Mouse (Mus musculus) urinary bladder, postnatal 25 days (tissue): Measurements from ENCODE around the gene Slc22a15.
"Not testable (repeated sequence)": the region's sequence is repeated elsewhere in the genome, so short reads cannot be mapped to it uniquely, and the experiment has no call there.

Experiments used
- DNase-seq: peaks from one replicate; pipeline ENCODE4 v3.0.0; 2022; ENCODE audit warnings: low spot score

The Slc22a15 gene

DNA sequence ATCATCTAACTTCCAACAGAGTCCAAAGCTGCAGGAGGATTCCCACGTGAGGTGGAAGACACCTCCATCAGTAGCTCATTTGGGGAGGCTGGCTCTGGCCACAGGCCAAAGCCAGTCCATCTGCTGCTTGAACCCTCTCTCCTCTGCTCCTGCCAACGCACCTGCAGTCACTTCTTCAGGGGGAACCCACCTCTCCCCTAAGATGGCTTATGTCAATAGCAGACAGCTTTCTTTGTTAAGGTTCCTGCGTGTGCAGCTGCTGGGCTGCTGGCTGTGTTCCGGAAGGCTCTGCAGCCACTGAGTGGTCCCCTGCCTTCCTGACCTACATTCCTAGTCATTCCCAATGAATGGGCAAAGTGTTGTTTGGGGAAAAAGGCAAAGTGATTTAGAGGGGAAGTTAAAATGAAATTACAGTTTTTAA is 57.2 kb downstream of the Slc22a15 start:
- no peak for DNase-seq

DNA sequence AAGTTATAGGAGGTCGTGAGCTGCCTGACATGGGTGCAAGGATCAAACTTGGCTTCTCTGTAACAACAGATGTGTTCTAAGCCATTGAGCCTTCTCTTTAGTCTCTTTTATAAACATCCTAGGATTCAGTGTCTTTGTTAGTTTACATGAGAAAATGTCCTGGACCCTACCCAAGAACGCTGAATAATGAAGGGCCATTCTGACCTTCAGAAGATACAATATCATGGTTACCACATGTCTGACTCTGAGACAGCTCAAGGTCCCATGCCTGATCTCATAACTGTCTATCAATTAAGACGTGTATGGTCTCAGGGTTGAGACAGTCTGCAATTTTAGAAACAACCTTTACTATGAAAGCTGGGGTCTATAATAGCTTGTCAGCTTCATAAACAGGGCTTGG is 62.4 kb downstream of the Slc22a15 start:
- DNase-seq: no peak

DNA sequence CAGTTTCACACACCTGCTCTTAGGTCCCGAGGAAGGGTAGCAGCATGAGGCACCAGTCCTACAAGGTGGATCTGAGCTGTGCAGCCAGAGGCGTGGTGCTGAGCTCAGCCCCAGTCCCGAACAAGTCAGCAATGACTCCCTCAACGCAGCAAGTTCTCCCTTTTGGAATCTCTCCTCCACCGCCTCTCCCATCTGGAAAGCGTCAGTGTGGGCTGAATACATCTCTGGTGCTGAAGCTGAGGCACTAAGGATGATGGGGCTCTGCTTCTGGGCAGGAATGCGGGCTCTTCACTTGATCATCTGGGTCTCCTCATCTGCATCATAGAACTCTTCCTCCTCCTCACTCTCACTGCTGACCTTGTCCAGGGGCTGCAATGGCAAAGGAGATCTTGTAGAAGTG is 64.1 kb downstream of the Slc22a15 start:
- DNase-seq: no peak

DNA sequence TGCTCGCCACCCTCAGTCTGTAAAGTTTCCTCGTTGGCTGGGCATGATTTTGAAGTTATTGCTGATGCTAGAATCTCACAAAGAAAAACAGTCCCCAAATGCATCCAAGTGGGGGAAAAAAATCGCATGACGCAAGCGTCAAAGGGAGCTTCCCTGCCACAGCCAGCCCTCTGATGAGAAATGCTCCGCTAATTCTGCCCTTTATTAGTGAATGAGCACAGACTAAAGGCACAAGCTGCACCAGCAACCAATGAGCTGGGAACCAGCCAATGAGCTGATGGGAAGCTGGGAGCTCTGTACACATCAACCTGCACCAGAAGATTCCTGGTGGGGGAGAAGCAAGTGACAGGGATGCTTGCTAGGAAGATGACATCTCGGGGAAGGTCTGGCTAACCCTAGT is 64.5 kb downstream of the Slc22a15 start:
- DNase-seq: no peak

DNA sequence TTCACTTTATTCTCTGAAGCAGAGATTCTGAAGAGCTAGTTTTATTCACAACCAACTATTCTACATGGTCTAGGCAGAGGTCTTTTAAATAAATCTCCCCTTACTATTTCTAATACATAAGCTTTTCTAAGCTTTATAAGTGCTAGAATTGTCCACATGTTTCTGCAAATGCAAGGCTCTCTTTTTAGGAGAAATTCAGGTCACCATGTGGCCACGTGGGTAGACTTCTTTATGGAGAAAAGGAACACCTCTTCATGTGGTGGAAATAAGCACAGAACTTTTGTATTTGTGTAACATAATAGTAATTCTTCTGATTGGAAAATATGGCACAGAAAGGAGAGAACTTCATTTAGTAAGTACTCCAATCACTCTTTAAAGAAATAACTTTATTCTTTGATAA is 70.2 kb downstream of the Slc22a15 start:
- DNase-seq: no peak

DNA sequence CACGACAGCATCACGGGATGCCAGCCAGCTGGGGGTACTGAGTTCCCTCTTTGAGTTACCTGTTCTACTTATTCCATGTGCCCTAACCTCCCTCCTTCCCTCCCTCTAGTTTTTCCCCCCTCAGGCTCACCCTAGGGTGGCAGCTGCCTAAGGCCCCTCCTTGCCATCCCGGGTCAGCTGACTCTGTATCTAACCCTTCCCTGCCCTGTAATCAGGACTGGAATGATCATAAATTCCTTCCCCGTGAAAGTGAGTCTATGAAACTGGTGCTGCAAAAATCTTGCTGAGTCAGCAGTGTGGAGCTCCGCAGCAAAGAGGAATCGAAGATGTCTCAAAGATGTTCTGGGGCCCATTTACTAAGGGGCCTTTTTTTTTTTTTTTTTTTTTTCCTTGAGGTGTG is 72.9 kb downstream of the Slc22a15 start:
- no peak for DNase-seq

DNA sequence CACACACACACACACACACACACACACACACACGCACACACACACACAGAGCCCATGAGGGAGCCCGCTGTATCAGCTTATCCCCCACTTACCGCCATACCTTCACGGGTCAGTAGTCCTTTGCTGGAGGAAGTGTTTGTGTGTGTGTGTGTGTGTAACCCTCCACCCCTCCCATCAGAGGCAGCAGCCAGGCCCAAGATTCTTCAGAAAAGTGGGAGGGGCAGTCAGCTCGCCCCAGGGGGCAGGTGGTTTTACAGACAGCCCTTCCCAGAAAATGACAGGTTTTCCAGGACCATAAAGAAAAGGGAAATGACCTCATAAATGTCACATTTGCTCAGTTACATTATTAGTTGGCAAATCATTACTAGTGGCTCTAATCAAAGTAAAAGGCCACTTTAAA is 75.4 kb downstream of the Slc22a15 start, which contains the start of gene Mab21l3:
Mab21l3 (minus strand) TSS at position 144 of the 400 bp plus-strand sequence.
- DNase-seq: no peak

DNA sequence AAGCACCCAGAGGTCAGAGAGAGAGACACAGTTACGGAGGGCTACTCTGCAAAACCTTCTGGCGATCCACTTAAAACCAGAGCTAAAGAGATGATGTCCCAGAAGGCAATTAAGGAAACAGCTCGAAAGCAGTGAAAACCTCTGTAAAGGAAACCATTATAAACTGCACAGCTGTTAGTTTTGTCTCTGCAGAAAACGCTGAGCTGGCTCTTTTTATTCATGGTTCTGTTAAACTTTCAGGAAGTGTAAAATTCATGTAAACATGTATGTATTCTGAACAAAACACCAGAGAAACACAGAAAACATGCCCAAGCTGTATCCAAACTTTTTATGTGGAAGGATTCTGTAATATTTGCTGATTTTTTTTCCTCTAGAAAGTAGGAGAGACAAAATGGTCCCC is 78.2 kb downstream of the Slc22a15 start:
- DNase-seq: no peak

DNA sequence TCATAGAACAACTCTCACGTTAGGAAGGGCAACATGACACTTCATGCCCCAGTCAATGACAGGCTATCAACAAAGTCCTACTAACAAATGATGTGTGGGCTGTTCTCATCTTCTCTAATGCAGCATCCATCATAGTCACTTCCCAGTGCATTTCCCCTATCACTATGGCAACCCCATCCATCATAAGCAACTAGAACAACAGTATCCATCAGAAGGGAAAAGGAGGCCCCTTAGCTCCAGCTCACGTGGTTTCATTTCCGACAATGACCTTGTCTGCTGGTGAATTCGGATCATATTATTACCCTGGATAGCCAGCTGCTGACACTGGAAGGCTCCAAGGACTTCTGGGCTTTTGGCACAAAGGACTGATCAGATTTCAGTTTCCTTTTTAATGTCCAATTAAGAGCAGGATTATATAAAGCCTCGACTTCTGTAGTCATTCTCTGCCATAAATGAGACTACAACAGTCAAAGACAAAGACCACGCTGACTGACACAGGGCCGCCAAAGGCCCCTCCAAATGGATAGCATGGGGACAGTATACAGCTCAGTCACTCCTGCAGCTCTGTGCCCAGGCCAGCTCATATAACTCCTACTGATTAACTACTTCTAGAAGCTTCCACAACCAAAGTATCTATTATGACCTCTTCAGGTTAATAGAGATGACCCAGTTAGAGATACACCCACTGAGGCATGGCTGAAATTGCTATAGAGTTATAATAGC is 81.7 kb downstream of the Slc22a15 start:
- DNase-seq: no peak

DNA sequence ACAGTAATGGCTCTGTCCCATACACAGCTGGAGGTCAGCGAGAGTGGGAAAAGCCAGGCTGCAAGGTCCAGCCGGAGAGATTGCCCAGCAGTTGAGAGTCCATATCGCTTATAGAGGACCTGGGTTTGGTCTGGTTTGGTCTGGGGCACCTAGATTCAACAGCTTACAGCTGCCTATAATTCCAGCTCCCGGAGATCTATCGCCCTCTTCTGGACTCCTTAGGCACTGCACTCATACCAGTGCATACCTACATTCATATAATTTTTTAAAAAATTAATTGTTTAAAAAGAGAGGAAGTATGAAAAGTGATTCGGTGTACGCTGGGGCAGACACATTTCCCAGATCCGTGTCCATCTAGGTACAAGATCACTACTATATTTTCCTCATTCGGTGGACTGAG is 84.9 kb downstream of the Slc22a15 start:
- no peak for DNase-seq

DNA sequence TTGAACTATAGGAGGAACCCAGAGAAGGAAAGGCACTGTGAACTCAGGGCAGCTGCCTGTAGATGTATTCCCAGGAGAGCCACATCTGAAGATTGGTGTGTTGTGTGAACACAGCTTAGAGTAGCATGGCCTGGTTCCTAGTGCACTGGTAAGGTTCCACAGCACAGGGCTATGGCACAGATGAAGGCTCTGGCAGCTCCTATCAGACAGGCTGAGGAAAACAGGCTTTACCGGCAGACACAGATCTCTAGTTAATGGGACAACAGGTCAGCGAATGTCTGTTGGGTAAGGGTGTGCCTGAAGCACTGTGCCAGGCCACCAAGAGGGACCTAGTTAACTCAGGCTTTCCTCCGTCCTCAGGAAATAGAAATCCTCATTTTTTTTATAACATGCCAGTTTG is 87.3 kb downstream of the Slc22a15 start:
- no peak for DNase-seq

DNA sequence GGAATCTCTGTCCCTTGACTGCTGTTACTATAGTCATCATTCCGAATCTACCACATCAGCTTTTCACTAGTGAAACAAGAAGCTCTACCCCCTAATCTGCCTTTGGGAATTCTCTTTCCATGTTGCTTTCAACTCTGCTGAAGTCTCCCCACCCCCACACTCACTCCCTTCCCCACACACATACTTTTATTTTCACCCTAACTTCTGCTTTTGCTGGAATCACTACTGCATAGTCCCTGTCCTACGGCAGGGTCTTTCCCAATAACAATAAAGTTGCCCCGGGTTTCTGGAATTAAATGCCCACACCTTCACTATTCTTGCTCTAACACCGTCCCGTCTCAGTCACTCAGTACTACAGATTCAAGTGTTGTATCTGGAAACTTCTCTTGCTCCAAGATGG is 87.7 kb downstream of the Slc22a15 start:
- DNase-seq: no peak

DNA sequence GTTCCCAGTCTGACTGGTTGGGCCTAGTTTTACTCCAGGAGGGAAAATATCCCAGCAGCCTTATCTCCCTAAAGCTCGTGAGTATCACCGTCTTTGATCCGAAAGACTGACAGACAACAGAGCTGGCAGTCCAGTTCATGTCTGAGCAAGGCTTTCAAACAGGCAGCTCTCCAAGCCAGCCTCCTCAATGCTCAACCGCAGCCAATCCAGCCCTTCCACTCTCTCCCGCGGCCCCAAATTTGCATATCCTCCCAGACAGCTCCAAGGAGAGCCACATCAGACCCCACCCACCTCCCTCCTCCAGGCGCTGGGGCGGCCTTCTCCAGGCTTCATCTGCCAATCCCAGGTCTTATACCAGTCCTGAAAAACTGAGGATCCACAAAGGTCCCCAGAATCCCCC is 88.2 kb downstream of the Slc22a15 start:
- DNase-seq: peak; percentile 69

DNA sequence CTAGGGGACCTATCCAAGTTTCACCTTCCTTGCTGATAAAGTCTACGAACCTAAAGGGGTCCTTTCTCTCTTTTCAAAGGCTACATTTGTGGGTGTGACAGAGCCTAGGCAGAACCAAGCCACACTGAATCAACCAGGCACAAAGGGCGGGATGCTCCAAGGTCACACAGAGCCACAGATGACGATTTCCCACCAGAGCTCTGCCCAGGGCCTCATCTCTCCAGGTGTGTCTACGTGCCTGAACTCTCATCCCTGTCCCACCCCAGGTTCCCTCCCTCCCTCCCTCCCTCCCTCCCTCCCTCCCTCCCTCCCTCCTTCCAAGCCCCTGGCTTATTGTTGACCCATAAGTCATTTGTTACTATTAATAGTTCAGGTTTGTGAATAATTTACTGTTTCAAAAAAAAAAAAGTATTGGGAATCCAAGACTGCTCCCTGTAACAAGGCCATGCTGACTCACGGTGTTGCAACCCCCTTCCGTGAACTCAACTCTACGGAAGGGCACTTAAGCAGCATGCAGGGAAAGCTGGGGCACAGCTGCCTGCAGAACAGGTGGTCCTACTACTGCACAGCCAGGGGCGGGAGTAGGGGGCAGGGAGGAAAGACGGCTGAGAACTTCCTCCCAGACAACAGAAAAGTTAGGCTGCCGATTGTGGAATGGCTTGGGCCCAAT is 92.9 kb downstream of the Slc22a15 start:
- DNase-seq: no peak

DNA sequence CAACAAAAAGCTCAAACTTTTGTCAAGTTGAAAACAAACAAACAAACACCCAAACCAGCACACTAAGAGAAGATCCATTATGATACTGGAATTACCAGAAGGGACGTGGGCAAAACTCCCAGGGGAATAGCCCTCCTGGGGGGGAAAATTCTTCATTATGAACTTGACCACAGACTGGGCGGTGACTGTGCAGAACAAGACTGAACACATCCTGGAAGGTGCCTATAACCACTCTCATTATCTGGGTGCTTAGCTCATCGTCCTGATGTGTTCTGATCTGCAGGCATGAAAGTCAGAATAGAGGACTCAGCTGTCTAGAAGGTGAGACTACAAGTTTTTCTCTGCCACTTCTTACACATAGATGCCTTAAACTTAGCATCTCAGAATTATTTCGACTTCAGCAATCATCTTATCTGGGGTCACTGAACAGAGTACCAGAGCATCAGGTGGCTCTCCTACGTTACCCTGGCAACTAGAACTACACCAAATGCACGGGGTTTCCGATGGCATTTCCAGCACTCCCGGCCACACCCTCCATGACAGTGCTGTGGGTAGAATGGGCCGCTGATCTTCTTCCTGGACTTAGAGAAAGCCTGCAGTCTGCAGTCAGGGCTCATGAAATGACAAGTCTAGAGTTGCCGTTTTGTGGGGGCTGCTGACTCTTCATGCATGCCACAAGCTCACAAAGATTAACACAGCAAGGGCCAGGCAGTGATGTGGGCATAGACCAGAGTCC is 94.2 kb downstream of the Slc22a15 start:
- no peak for DNase-seq

DNA sequence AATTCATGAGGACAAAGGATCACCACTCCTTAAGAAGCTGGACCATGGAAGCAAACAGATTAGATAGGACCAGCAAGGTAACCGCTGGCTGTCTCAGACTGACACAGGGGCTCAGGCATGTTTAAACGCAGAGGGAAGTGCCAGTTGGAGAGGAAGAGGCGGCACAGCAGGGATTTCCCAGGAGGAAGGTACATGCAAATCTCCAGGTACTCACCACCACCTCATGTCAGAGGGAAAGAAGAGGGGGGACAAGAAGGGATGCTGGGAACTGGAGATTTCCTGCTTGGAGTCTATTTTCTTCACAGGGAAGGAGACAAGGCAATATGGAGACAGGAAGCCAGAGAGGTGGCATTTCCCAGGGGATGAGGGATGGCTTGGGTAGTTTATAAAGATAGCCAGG is 95.7 kb downstream of the Slc22a15 start:
- DNase-seq: no peak

DNA sequence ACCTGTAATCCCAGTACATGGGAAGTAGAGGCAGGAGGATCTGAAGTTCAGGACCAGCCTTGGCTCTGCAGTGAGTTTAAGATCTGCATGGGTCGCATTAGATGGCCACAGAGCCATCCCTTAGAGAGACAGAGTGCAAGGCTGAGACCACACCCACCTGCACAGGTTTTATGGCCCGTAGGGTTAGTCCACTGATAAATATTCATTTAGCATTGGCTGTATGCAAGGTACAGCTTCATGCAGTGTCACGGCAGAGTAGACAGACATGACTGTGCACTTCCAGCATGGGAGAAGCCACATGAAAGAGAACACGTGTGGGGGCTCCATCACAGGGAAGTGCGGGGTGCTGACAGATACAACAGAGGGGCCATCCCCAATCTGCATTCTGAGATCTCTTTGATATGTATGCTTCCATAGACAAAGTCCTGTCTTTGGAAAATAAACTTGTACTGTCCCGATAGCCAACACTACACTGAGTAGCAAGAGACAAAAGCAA is 97.0 kb downstream of the Slc22a15 start:
- no peak for DNase-seq

DNA sequence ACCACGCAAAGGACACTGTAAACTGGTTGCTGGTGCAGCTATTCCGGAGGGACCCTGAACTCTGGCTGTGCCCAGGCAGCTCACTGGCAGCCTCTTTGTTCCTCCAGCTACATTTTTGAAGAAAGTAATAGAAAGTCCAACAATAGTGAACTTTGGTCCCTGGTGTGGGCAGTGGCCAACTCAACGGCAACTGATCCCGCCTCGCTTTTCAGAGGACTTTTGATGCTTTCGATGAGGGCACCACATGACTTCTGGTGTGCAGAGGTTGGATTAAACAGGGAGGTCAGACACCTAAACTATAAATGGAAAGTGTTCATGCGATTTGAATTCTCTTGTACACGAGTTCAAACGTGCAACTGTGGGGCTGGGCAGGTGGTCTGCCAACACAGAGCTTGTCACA is 99.9 kb downstream of the Slc22a15 start:
- no peak for DNase-seq

DNA sequence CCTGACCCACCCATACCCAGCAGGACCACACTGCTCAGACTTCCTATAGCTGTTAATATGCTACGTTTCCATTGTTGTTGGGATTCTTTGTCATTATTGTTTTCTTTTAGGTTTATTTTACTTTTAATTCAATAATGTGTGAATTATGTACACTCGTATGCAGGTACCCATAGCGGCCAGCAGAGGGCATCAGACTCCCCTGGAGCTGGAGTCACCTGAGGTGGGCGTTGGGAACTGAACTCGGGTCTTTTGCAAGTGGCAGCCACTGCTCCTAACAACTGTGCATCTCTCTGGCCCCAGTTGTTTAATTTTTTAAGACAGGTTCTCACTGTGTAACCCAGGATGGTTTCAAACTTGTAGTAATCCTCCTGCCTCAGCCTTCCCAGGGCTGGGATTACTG is 102.2 kb downstream of the Slc22a15 start:
- no peak for DNase-seq

DNA sequence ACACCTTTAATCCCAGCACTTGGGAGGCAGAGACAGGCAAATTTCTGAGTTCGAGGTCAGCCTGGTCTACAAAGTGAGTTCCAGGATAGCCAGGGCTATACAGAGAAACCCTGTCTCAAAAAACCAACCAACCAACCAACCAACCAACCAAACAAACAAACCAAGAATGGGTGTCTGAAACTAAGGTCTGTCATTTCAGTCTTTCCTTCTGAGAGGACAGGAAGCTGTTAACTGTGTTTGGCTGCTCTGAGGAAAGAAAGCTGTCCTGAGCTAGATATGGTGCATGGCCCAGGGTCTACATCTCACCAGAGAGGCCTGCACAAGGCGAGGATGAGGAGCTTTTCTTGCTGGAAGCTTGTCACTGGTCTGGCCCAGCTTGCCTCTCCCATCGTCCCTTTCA is 103.5 kb downstream of the Slc22a15 start:
- DNase-seq: not testable (repeated sequence)

DNA sequence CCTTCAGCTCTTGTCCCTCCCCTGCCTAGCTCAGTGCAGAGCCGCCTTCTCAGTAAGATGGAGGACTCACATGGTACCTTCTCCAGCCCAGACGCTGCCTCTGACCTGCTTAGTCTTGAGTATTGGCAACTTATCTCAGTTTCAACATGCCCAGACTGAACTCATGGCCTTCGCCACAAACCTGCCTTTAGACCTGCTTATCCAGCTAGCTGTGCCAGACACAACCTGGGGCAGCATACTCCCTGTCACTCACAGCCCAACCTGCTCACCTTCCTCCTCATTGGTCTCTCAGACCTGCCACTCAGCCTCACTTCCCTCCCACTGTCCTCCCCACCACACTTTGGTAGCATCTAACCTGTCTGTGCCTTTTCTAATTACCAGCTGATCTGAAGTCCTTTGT is 108.2 kb downstream of the Slc22a15 start:
- peak; percentile 38 for DNase-seq

DNA sequence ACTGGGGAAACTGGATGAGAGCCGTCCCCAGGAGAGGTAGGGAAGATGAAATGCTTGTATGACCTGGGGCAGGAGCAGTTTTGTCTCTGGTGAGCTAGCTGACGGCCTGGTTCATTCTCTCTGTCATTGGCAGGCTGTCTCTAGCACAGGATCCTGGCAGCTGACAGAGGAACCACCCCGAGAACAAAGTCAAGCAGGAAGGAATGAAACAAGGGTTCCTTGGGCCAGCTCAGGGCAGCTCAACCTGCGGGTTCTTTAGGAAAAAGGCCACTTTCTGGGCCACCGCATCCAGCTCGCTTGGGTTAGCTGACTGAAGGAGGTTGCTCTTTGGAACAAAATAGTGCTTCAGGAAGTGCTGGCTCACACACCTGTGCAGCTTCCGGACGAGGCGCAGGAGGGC is 109.5 kb downstream of the Slc22a15 start:
- DNase-seq: no peak

DNA sequence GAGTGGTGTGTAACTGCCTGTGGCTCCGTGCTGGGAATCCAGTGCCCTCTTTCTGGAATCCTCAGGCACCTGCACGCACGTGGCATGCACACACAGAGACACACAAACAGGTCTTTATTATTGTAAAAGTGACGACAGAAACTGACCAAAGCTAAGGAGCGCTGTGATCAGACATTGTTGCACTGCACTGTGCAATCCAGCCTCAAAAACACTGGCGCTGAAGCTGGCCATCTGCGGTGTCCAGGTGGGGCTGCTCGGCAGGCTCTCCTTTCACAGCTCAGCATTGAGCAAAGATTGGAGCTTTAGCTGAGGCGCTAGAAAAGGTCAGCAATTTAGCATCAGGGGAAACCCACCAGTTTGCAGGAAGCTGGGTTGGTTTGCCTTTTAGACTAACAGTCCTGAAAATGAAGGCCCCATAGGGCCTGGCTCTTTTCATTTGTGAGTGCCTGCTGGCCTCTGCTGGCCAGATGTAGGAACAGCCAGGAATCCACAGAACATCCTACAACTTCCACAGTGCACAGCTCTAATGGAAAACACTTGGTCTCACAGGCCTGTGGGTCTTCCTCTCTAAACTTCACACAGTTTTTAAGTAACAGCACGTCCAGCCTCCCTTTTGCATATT is 111.8 kb downstream of the Slc22a15 start:
- DNase-seq: peak; percentile 39
